Mouse (Mus musculus): ENCODE results near the gene Gm10188.

The Gm10188 gene

DNA sequence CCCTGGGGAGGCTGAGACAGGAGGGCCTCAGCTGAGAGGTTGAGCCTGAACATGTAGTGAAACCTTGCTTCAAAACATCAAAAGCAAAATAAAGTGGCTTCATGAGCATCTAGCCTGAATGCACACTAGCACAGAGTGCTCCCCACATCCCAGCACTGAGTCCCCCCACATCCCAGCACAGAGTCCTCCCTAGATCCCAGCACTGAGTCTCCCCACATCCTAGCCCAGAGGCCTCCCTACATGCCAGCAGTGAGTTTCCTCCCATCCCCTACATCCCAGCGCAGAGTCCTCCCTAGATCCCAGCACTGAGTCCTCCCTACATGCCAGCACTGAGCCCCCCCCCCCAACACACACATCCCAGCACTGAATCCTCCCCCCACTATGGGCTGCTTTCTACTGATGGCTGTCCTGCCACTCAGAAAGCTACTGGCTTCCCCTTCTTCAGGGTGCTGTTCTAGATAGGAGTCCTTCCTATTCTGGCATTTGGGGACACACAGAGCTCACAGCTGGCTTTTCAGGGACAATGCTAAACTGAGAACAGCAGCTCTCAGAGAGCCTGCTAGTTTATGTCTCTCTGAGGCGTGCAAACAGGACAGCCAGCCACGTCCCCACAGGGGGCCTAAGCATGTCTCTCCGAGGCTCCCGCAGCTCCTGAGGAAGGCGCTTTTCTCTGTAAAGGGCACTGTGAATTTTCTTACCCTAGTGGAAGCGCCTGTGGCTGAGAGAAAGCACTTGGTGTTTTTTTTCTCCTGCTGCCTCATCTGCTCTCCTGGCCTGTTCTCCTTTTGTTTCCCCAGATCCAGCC, 2.1 kb upstream of the Gm10188 start:
- no peak for ATAC-seq (ENCODE audit: insufficient number of reproducible peaks, low FRiP score, low TSS enrichment)

DNA sequence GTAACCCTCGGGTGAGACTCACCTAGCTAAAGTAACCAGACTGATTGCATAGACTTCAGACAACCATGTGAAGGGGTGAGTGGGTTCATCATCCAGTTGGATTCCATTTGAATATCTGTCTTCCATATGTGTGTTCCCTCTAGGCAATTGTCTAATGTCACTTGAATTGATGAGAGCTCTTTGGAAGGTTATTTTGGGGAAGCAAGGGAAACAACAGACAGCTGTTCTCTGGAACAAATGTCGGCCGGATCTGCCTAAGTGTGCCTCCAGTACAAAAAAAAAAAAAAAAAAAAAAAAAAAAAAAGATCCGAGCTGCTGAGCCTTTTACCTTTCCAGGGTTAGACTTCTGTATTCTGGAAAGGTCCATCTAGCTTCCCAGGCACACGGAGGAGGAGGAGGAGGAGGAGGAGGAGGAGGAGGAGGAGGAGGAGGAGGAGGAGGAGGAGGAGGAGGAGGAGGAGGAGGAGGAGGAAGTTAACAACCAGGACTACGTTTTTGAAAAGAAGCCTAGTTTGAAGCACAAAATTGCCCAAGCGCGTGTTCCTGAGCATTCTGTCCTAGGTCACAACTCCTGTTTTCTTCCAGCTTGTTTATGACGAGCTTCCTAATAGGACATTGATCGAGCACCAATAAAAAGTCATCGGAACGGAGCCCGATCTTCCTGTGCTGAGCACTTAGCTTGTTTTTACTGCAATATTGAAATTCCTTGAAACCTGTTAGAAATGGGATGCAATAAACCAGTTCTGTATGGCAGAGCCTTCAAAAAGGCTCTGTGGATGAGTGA, 3.1 kb downstream of the Gm10188 start:
- ATAC-seq (ENCODE audit: insufficient number of reproducible peaks, low FRiP score, low TSS enrichment) = no peak

DNA sequence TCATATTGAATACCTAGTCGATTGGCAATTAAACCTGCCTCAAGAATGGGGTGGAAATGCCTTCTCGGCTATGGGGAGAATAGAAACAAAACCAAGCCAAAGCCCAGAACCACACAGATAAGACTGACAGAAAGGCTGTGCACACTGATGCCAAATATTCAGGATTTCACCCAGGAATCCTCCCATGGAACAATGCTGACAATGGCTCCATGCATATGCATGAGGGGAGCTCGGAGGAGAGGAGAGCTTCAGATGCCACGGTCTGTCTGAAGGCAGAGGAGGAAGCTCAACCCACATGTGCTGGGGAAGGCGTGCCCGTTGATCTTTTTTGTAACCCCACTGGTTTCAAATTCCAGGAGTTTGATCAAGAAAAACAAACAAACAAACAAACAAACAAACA, 7.4 kb downstream of the Gm10188 start:
- no peak for ATAC-seq (ENCODE audit: insufficient number of reproducible peaks, low FRiP score, low TSS enrichment)

DNA sequence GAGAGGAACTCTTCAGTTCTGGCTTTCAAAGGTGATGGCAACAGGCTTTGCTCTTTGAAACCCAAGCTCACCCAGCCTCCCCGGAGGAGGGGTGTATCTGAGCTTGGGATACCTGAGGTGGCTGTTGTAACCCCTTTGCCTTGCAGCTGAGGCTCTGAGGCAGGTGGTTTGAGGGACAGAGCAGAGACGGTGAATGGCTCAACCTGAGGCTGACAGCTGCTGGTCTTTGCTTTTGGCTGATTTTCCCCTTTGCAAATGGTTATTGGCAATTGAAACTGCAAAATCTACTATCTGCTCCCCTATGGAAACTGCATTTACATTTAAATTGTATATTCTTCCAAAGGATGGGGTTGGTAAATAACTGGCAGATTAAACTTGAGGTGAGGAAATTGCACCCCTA, 7.9 kb downstream of the Gm10188 start:
- no peak for ATAC-seq (ENCODE audit: insufficient number of reproducible peaks, low FRiP score, low TSS enrichment)

GRCm38 (mm10) chr1:132216276-132216675, 13.3 kb downstream of the Gm10188 start:
- no peak for ATAC-seq (ENCODE audit: insufficient number of reproducible peaks, low FRiP score, low TSS enrichment)

DNA sequence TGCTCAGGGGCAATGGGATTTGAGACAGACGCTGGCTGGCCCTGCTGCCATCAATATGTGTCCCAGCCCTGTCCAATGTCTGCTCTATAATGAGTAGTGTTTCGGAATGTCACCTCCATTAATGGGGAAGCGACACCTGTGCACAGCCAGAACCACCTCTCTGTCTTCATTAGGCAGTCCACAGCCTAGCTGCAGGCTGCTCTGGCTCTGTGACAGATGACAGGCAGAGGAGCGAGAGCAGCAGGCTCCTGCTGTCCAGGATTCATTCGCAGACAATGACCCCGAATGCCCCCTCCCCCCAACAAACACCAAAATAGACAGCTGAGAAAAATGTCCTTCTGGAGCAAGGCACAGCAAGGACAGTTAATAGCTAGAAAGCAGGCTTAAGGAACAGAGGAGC, 16.5 kb downstream of the Gm10188 start:
- ATAC-seq (ENCODE audit: insufficient number of reproducible peaks, low FRiP score, low TSS enrichment) = no peak; the same call in 1 of the 2 replicates

- ATAC-seq (ENCODE audit: insufficient number of reproducible peaks, low FRiP score, low TSS enrichment) = no peak
These were observed 17.3 kb downstream of the Gm10188 start for GRCm38 (mm10) chr1:132212218-132212617.

GRCm38 (mm10) chr1:132211672-132212071, 17.9 kb downstream of the Gm10188 start:
- no peak for ATAC-seq (ENCODE audit: insufficient number of reproducible peaks, low FRiP score, low TSS enrichment)

GRCm38 (mm10) chr1:132210922-132211321, 18.6 kb downstream of the Gm10188 start:
- no peak for ATAC-seq (ENCODE audit: insufficient number of reproducible peaks, low FRiP score, low TSS enrichment)

DNA sequence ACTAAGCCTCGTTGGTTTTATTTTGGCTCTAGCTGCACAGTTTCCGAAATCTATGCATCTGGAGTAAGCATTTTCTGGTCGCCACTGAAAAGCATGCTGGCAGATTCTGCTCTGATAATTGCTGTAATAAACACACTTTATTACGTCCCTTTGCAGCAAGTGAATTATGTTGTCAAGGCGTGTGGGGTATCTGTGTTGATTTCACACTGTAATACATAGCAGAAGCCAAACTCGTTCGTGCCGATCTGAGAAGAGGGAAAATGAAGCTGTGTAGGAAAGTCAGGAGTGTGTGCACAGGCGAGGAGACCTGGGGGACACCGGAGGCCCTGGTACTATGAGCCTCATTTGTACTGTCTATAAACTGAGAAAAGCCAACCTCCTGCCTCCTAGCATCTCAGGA, 20.2 kb downstream of the Gm10188 start:
- no peak for ATAC-seq (ENCODE audit: insufficient number of reproducible peaks, low FRiP score, low TSS enrichment)

DNA sequence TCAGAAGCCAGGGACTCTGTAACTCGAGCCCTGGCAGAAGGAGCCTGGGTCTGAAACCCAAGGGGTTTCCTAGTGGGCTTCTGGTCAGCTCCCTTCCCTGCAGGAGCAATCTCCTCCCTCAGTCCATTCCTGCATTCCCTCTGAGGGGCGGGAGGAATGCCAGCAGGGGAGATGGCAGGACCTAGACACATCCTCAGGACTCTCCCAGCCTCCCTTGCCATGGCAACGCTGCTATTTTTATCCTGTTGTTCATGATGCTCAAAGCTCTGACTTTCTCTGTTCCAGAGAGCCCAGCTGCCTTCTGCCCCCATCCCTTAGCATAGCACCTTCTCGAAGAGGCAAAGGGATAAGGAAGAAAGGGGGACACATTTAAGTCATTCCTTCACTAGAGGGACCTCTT, 21.4 kb downstream of the Gm10188 start:
- ATAC-seq (ENCODE audit: insufficient number of reproducible peaks, low FRiP score, low TSS enrichment) = 0 out of 2 replicates have a peak, but pooled peaks have one; percentile 37

DNA sequence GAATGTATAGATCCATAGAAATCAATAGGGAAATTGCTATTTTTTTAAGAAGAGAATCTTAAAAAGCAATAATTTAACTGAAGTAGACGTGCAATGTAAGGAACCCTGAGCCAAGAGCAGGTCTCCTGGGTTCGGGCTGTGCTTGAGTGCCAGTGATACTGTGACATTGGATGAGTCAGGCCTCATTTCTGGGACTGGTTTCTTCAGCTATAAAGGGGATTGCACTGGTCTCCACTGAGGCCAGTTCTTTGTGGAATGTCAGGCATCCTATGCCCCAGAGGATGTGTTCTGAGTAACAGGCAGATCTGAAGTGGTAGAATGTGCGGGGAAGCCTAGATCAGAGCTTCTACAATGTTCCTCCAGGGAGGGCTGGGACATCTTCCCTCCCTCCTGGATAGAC, 22.7 kb downstream of the Gm10188 start:
- ATAC-seq (ENCODE audit: insufficient number of reproducible peaks, low FRiP score, low TSS enrichment) = no peak

GRCm38 (mm10) chr1:132205958-132206357, 23.6 kb downstream of the Gm10188 start:
- no peak for ATAC-seq (ENCODE audit: insufficient number of reproducible peaks, low FRiP score, low TSS enrichment)

- ATAC-seq (ENCODE audit: insufficient number of reproducible peaks, low FRiP score, low TSS enrichment) = no peak
These were observed 26.8 kb downstream of the Gm10188 start for GRCm38 (mm10) chr1:132202771-132203170.

GRCm38 (mm10) chr1:132201936-132202335, 27.6 kb downstream of the Gm10188 start:
- ATAC-seq (ENCODE audit: insufficient number of reproducible peaks, low FRiP score, low TSS enrichment) = no peak

- no peak for ATAC-seq (ENCODE audit: insufficient number of reproducible peaks, low FRiP score, low TSS enrichment)
These were observed 28.1 kb downstream of the Gm10188 start for GRCm38 (mm10) chr1:132201511-132201860.

DNA sequence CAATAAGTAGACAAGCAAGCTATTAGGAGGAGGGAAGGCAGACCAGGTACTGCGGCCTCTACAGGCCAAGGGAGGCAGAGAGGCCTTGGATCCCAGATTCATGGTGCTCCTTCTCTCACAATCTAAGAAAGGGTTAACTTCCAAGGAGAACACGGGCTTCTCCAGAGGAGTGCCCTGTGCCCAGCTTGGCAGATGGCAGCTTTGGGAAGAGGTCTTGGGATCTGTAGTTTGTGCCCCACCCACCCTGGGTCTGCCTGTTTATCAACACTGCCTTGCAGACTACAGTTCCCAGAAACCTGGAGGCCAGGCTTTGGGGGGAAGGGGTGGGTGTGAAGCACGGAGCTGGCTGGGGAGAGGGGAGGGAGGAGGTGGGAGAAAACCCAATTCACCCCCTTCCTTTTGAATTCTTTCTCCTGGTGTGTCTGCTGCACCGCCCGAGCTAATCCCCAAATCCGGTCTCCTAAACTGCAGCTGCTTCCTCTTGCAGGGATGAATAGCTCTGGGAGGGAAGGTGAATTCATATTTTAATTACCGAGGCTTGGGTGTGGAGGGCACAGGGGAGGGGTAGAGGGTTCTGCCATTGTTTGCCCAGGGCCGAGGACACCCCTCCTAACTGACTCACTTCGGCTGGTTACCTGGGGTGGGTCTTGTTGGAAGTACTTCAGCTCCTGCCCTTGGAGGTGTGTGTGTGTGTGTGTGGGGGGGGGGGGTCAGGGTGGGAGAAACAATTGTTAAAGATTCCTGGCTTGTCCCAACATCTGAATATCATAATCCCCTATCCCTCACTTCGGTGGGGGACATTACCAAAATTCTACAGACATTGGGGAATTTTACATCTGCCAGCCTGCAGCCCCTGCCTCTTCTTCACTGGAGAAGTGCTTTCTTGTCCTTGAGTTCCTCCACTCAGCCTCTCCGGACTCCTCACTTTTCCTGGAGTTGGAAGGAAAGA, 28.7 kb downstream of the Gm10188 start:
- peak; percentile 88 for ATAC-seq (ENCODE audit: insufficient number of reproducible peaks, low FRiP score, low TSS enrichment)

DNA sequence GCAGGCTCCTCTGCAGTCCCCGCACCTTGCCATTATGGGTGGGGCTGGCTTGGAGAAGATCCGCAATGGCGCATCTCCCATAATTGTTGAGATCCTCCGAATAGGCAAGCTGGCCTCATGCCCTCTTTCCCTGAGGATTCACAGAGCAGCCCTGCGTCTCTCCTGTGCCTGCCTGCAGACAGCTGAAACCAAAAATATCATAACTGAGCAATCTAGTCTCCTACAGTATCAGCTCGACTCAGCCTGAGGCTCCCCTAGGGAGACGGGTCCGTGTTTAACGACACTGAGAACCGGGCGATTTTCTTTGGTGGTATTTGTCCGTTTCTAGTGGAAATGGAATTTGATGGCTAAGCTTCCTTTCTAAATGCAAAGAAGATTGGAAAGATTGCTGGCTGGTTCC, 29.6 kb downstream of the Gm10188 start:
- ATAC-seq (ENCODE audit: insufficient number of reproducible peaks, low FRiP score, low TSS enrichment) = no peak

- no peak for ATAC-seq (ENCODE audit: insufficient number of reproducible peaks, low FRiP score, low TSS enrichment)
These were observed 30.3 kb downstream of the Gm10188 start for GRCm38 (mm10) chr1:132199244-132199643.

DNA sequence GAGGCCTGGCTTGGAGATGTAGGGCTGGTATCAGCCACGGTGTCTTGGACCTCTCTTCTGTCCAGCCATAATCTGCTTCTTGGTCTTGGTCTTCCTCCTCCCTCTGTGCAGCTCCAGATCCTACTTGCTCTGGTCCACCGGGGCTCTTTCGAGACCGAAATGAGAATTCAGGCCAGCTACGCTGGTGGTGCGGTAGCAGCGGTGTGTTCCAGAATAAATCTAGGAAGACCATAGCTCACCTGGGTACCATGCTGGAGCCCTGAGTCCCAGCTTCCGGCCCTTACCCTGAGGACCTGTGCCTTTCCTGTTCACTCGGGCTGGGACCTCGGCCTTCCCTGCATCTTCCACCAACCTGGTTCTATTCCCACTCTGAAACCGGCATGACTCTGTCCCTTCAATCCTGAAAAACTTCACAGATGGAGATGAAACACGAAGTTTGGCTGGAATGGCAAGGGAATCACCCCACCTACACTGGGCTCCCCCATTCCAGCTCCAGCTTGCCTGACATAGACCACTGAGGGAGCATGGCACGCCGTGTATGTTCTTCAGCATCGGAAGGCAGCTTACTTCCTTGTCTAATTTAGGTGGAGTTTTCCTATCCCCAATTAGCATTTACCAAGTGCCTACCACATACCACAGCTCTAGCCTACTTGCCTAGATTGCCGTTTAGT, 31.0 kb downstream of the Gm10188 start:
- ATAC-seq (ENCODE audit: insufficient number of reproducible peaks, low FRiP score, low TSS enrichment) = no peak
